Mouse (Mus musculus): Measurements from ENCODE around the gene Rnf144b. TPM values are rescaled to one million over a fixed set of nuclear protein-coding genes. Genes with fewer than 3 reads are reported as not detected.

Gene Rnf144b
- polyA plus RNA-seq, 1 experiment = 1.3 TPM

DNA sequence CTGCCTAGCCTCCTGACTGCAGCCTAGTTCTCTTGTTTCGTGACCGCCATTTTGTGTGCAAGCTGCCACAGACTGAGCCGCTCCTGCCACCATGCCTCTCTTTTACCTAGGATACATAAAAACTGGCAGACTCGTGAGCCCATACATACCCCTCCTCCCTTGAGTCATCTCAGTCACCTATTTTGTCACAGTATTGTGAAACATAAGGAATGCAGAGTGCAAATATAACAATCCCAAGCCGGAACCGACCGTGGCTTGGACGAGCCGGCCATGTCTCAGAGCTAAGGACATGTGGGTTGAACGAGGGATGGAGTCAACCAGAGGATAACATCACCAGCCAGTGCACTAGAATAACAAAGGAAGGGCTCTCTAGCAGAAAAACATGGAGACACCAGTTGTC is 91.4 kb downstream of the Rnf144b start:
- WGBS = 90% methylated on average over 10 of the region's 10 CpGs
- no peak for DNase-seq (ENCODE audit: low read depth, low spot score)

DNA sequence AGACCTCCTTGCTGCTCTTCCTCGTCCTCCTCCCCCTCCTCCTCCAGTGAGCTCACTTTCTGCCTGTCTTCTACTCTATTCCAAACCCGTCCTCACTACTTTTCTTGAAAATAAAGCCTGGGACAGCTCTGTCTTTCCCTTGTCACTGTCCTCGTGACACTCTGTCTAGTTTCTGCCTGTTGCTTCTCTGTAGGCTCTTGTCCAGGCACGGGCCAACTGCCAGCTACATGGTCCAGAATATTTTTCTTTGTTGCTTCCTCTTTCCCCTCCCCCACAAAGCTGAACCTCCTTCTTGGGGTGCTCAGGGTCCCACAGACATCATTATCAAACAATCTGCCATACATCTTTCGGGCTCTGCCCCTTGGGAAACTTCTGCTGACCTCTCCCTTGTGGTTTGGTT is 92.4 kb downstream of the Rnf144b start:
- DNase-seq (ENCODE audit: low read depth, low spot score) = no peak
- 49% methylated on average over 5 of the region's 5 CpGs for WGBS

DNA sequence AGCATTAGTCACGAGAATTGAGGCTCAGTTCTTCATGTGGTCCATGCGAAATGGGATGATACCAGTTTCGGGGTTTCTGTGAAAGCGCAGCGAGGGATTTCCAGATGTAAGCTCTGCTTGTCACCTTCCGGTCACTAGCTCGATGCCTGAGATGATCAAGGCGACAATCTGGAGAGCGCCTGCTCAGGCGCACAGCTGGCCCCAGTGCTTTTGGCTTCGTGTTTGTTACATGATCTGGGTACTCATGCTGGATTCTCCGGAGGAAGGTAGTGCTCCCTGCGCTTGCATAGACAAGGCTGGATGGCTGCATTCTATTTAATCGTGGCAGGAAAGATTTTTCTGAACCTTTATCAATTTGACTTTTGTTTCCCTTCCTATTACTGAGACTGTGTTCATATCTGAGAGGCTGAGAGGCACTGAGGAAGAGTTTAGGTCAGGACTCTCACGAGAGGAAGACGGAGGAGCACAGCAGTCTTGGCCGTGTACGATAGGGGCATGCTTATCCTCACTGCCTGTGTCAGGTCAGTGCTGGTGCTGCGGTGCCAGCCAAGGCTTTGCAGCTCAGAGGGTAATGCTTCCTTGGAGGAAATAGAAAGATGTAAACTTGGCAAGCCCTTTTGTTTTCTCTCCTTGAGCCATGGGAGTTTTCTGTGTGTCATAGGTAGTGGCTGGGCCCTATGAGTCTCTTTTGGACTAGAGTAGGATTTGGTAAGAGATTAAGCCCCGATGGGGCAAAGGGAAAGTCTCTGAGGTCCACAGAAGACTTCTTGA is 93.5 kb downstream of the Rnf144b start:
- 73% methylated on average over 20 of the region's 20 CpGs for WGBS
- DNase-seq (ENCODE audit: low read depth, low spot score) = no peak

DNA sequence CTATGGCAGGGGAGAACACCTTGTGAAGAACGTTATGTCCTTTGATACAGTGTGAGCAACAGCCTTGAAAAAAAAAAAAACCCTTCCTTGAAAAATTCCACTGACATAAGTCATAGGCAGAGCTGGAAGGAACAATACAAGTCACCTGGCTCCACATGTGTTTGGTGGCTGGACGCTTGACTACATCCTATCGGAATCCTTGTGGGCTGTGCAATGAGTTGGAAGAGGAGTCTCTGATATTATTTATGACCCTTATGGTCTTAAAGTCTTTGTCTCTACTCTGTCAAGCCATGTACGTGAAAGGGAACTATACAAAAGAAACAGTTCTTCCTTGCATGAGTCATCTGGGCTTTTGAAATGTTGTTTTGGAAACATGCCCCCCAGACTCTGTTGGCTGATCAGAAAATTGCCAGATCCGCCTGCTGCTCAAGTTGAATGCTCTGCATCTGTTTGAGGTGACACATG is 94.7 kb downstream of the Rnf144b start:
- 59% methylated on average over 5 of the region's 5 CpGs for WGBS

DNA sequence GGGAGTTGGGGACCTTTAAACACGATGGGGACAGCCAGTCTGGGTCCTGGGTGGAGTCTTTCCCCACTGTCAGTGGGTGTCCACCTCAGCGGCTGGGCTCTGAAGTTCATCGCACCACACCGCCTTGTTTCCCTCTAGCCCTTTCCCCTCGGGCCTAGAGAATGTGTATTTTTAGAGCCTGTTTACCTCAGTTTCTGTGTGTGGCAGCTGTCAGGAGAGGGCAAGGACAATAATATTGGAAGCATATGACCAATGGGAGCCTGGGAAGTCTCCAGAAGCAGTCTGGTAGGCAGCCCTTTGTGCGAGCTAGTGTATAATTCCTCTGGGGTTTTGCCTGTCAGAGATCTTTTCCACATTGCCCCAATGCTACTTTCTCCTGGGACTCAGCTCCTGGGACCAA is 95.9 kb downstream of the Rnf144b start:
- WGBS = 75% methylated on average over 6 of the region's 6 CpGs

More for the DNA sequence above, 94.7 kb downstream of the Rnf144b start:
- DNase-seq (ENCODE audit: low read depth, low spot score) = no peak

DNA sequence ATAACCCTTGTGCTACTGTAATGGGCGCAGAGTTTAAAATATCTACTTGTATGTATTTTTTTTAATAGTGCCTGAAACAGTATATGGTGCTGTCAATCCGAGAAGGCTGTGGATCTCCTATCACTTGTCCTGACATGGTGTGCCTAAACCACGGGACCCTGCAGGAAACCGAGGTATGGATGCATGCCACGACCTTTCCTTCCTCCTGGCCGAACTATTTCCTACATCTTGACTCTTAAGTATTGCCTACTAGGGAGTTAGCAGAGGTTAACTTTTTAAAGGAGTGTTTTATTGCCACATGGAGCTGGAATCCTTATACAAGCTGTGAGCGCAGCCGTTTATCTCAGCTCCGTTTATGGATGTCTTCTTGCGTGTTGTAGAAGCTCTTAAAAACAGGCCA is 98.0 kb downstream of the Rnf144b start:
- 41% methylated on average over 10 of the region's 10 CpGs for WGBS

More for the DNA sequence above, 95.9 kb downstream of the Rnf144b start:
- DNase-seq (ENCODE audit: low read depth, low spot score) = no peak

DNA sequence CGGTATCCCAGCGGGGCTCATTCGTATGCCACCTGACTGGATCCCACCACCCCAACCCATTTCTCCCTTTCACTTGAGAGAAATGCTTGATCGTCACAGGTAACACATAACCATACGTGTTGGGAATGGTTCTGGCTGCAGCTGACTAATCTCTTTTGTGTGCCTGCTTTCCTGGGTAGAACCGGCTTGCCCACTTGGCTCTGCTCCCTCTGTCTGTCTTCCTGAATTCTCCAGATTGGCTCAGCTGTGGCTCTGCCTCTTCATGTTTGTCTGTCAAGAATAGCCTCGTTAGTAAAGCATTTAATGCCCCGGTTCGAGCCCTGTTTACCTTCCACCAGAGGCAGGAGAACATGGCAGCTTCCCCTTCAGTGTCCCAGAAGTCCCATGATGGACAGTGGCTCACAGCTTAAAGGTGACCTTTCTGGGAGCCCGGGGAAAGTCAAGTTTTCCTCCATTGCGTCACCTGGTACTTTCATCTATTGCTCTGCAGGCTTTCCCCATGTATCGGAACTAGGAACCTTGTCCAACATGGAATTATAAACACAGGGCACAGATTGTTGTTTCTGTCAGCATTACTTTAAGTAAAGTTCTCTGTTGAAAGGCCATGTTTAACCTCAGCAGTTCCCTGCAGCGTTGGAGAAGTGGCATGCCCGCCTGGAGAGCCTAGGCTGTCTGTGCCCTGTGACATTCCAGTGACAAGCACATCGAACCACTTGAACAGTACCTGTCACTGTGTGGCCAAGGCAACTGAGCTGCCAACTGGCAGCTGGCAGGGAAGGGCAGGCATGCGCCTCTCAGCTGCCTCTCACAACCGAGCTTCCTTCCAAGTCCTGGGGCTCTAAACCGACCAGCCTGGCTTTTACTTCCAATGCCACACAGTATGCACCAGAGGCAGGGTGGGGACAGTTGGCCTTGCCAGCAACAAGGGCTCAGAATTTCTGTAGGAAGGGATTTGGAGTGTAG is 101.4 kb downstream of the Rnf144b start:
- DNase-seq (ENCODE audit: low read depth, low spot score) = no peak
- 65% methylated on average over 18 of the region's 18 CpGs for WGBS

More for the DNA sequence above, 98.0 kb downstream of the Rnf144b start:
- DNase-seq (ENCODE audit: low read depth, low spot score) = no peak

DNA sequence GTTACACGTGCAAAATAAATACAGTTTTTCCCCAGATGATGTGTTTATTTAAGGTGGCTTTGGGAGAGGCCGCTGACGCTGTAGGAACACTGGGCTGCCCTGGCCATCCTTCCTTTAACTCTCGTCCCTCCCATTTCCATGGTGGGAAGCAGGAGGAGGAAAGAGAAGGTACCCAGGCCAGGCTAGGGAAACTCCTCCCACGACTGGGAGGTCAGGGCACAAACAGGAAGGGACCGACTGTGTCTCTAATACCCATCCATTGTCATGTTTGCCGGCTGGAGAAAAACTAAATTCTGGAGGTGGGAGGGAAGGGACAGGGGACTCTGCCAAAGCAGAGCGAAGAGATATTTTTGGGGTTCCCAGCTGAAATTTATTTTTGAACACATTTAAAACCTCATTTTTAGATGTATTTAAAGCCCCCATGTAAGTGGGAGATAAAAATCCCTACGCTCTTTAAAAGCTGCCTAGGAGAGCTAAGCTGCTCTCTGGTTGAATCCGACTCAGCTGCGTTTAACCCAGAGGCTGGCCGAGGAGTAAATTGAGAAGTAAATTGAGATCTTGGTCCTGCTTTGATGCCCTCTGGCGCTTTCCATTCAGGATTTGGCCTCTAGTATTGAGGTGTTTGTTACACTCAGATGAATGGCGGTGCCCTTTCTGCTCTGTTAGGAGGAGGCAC is 102.3 kb downstream of the Rnf144b start:
- 41% methylated on average over 14 of the region's 14 CpGs for whole genome bisulfite sequencing
- no peak for DNase-seq (ENCODE audit: low read depth, low spot score)

DNA sequence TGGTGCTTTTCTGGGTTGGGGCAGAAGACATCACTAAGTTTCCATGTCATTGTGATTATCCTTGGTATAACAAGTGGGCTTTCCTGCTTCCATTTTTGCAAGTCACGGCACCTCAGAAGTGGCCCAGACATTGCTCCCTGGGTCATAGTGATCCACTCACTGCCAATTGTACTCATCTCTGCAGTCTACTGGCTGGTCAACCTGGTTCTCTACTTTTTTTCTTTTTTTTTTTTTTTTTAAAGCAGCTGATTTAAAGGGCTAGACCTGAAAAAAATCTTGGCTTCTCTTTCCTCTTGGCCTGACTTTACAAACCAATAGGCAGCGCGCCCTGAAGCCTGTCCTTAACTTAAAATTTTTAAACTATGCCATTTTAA is 102.9 kb downstream of the Rnf144b start:
- WGBS = 90% methylated on average over 3 of the region's 3 CpGs
- no peak for DNase-seq (ENCODE audit: low read depth, low spot score)

DNA sequence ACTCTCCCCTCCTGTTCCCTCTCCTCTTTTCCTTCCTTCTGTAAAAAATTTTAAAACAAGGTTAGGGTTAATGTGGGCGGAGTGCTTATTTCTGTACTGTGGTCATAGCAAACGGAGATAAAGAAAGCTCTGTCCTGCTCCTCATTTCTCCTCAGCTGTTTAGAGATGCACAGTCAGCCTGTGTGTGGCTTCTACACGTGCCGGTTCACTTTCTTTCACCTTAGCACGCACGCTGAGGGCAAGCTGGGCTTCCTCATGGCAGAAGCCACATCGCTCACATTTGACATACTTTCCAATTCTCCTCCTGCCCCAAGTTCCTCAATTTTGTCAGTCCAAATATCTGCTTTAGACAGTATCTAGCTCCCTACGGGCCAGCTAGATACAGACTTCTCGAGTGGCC is 103.3 kb downstream of the Rnf144b start:
- DNase-seq (ENCODE audit: low read depth, low spot score) = no peak

DNA sequence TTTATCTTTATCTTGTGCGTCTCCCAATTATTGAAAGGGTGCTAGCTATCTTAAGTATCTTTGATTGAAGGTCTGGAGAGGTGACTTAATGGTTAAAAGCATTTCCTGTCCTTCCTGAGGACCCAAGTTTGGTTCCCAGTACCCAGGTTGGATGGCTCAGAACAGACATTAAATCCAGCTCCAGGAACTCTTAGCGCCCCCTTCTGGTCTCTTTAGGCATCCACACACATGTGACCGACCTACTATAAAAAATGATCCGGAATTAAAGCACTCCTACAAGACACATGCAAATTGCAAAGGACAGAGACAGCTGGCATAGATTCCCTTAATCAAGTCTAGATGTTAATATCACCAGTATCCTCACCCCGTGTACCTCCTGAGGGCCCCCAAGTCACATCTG is 104.1 kb downstream of the Rnf144b start:
- DNase-seq (ENCODE audit: low read depth, low spot score) = no peak
- 92% methylated on average over 5 of the region's 5 CpGs for whole genome bisulfite sequencing

More for the DNA sequence above, 103.3 kb downstream of the Rnf144b start:
- WGBS = 81% methylated on average over 9 of the region's 9 CpGs

DNA sequence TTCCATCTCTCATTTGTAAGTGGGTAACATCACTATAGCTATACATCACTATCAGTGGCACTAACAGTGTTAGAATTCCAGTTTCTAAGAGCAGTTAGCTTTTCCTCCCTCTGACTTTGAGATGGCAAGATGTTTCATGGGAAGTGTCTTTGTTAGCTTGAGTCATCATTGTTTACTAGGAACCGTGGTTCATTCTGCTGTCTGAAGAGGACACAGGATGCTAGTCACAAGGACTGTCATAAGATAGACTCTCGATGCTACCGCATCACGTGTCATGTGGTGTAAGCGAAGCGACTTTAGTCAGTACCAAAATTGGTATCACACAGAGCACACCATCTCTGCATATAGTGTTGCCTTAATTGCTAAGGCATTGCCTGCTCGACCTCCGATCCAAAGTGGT is 105.7 kb downstream of the Rnf144b start:
- no peak for DNase-seq (ENCODE audit: low read depth, low spot score)
- 88% methylated on average over 8 of the region's 8 CpGs for WGBS

DNA sequence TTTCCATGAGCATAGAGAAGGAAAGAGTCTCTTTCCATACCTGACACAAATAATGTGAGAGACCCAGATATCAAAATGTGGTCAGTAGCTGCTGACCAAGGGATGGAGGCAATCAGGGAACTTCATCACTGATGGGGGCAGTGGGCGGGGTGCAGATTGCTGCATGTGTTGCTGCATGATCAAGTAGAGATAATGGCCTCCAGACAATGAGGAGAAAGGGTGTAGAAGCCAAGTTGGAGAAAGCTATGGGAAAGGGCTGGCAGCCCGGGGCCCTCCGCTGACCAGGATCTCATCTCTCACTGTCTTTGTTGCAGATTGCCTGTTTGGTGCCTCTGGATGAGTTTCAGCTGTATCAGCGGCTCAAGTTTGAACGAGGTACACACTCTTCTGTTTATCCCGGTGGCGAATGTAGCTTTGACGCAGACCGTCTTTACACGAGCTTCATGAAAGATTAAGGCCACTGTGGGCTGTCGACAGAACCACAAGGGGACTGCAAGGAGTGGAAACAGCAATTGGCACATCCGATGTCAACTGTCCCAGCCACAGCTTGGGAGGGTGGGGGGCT is 106.3 kb downstream of the Rnf144b start:
- DNase-seq (ENCODE audit: low read depth, low spot score) = no peak

DNA sequence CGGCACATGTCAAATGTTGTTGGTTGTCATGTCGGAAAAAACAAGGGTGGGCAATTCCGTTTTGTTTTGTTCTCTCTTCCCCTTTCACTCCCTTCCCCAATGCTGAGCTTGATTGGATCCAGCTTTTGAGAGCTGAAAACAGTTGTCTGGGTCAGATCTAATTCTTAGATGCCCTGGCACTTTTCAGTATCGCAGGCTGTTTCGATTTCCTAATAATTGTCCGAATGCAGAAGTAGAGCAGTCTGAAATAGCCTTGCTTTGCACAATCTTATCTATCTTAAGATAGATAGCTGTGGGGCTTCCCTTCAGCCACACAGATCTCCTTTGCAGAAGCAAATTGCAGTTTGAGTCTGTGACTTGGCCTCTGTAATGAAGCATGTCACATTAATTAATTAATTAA is 109.7 kb downstream of the Rnf144b start:
- 88% methylated on average over 6 of the region's 6 CpGs for WGBS
- no peak for DNase-seq (ENCODE audit: low read depth, low spot score)

More for the DNA sequence above, 106.3 kb downstream of the Rnf144b start:
- 89% methylated on average over 12 of the region's 12 CpGs for WGBS

DNA sequence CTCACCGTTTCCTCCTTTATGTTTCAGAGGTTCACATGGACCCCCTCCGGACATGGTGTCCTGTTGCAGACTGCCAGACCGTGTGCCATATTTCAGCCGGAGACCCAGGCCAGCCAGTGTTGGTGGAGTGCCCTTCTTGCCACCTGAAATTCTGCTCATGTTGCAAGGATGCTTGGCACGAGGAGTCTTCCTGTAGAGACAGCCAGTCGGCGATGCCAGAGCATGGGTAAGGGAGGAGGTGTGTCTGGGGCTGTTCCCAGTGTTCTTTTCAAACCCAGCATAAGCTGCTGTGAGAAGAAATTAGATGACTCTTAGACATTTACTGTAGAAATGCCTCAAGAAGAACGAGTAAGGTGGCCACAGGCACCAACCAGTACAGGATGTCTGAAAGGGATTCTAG is 114.9 kb downstream of the Rnf144b start:
- WGBS = 85% methylated on average over 8 of the region's 8 CpGs
- DNase-seq (ENCODE audit: low read depth, low spot score) = no peak

DNA sequence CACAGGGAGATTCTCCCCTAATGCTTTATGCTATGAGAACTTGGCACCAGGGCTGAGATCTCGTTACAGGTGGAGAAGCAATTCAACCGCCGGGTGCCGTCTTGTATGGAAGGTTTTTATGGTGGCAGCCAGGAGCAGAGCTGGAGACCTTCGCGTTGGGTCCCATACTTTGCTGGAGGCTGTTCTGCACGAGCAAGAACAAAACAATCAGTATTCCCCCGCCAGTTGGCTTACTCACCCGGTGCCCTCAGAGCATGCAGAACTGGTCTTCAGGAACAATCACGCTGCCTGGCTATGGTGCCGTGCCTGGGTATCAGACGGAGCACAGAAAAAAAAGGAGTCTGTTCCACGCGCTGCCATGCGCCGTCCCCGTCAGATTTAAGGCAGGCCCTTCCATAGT is 115.7 kb downstream of the Rnf144b start:
- DNase-seq (ENCODE audit: low read depth, low spot score) = no peak
- WGBS = 79% methylated on average over 17 of the region's 17 CpGs

DNA sequence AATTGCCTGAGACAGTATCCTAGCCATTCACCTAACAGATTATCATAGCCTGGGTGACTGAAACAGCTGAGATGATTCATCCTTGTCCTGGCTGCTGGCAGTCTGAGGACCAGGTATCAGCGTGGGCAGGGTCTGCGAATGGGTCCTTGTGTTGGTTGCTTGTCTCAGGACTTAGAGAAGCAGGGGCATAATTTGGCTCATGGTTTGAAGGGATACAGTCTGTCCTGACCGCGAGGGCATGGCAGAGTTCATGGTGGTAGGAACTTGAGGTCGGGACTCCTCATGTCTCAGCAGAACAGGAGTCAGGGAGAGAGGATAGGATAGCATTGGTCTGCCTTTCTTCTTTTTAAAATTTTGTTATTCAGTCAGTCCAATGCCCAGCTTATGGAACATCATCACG is 121.1 kb downstream of the Rnf144b start:
- no peak for DNase-seq (ENCODE audit: low read depth, low spot score)
- WGBS = 88% methylated on average over 6 of the region's 6 CpGs

DNA sequence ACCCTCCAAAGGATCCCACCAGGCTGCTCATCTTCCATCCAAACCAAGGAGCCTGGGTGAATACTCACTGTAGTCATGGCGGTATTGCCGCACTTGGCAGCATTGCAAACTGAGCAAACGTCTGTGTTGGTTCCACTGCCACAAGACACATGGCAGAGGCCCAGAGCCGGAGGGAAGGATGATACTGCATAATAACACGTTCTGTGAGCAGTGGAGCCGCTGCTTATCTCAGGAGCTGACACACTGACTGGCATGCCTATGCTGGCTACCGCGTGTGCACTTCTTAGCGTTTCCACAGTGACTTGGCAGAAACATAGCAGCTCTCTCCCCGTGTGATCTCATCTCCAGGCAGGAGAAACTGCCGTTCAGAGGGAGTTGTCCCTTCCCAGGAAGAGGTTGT is 122.3 kb downstream of the Rnf144b start:
- 53% methylated on average over 11 of the region's 11 CpGs for WGBS
- no peak for DNase-seq (ENCODE audit: low read depth, low spot score)

DNA sequence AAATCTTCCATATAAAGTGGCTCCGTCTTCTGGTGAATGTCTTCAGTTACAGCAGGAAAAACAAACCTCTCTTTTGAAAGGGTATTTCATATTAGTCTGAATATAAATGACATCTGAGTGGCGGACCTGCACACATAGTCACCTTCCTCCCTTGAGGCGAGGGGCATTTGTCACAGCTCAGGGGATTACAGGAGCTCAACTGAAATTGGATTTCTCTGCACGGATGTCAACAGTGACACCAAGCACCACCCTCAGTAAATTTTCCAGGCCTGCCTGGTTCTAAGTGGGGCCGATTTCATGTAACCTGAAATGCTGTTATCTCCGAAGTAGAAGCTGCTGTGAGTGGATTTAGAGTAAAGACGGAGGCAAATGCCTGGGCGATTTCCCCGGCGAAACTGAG is 124.0 kb downstream of the Rnf144b start:
- no peak for DNase-seq (ENCODE audit: low read depth, low spot score)
- WGBS = 78% methylated on average over 10 of the region's 10 CpGs
